Mouse (Mus musculus): ENCODE results near the gene Mcam. TPM values are rescaled to one million over a fixed set of nuclear protein-coding genes. Genes with fewer than 3 reads are reported as not detected.

The Mcam gene
- total and polyA plus RNA-seq, 2 experiments from 2014 or later: 54.2 to 190 TPM

DNA sequence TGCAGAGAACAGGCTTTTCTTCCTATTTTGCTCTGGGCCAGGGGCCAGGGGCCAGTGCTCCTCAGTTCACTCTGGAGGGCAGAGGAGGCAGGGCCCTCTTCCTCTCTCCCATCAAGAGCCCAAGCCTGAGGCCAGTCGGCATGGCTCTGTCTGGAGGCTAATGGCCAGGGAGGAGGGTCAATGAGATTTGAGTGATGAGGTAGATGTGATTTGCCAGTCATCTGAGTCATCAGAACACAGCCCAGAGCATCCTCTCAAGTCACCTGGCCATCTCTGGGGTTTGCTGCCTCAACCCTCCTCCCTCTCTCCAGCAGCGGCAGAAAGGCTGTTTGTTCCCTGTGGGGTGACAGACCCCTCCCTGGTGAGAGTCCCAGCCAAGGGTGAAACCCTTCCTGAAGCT is 982 bp upstream of the Mcam start:
- WGBS: 10% methylated on average over 2 of the region's 2 CpGs
- Histone ChIP-seq H3K4me1 (ENCODE audit: control insufficient read depth, insufficient read depth) (peaks cover 39% of the 10 kb centered on the region), H3K4me3 (ENCODE audit: low read depth, low read length) (peak overlapping the region; percentile 76), H3K27ac (ENCODE audit: low read depth) (peak overlapping the region; percentile 97), H3K4me2 (ENCODE audit: low read depth, low read length) (peak overlapping the region; percentile 91), H3K27me3 (ENCODE audit: control insufficient read depth, insufficient read depth, low read length) (no peaks in the 10 kb centered on the region), H3K9me3 (replicated peaks; ENCODE audit: control insufficient read depth, low read length) (no peaks in the 10 kb centered on the region), H3K36me3 (replicated peaks; ENCODE audit: control insufficient read depth, insufficient read depth, low read length) (peaks cover 17% of the 10 kb centered on the region), H3K9ac (replicated peaks; ENCODE audit: low read depth, low read length) (peak overlapping the region; percentile 87)
- TF ChIP-seq CTCF (IDR thresholded peaks at IDR 0.05; ENCODE audit: low read depth) (no peak), EP300 (IDR thresholded peaks at IDR 0.05; ENCODE audit: low read depth) (no peak)
- no peak for ATAC-seq (ENCODE audit: insufficient read depth, low read depth)
- no peak for DNase-seq (ENCODE audit: low spot score)

DNA sequence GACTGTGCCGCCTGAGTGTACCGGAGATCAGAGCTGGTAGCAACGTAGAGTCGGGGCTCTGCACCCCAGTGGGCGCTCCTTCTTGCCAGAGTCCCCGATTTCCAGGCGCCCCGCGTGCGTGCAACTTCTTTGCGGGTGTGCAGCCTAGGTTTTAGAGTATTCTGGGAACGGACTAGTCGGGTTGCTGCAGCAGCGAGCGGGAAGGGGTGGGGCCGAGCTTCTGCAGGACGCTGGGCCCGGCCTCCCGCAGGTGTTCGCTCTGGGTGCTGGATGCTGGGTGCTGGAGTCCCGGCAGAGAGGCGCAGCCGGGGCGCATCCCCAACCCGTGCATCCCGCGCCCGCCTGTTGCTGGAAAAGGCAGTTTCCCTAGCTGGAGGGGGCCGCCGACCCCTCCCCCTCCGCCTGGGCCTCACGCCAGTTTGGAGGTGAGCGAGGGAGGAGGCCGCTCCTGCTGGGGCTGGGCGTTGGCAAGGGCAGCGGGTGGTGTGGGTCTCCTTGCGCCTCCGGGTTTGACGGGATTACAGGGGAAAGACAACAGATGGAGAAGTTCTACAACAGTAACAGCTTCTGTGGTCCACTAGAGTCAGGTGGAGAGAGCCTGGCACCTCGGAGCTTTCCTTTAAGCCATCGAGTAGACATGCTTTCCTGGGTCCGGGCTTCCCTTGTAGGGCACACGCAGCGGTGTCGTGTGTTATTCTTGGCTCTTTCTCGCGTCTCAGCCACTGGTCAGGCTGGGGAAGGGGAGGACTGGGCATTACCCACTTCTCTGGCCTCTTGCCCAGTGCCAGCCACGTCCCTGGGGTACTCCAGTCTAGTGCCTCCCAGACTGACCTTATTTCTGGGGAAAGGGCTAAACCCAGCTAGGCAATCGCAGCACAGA is 822 bp downstream of the Mcam start:
- peaks cover 31% of the 10 kb centered on the region for H3K4me1 ChIP-seq (ENCODE audit: control insufficient read depth, insufficient read depth)
- H3K27me3 ChIP-seq (ENCODE audit: control insufficient read depth, insufficient read depth, low read length): no peaks in the 10 kb centered on the region
- no peaks in the 10 kb centered on the region for H3K9me3 ChIP-seq (replicated peaks; ENCODE audit: control insufficient read depth, low read length)
- TF ChIP-seq EP300 (IDR thresholded peaks at IDR 0.05; ENCODE audit: low read depth) (peak; percentile 17; the same call in 1 of the 2 replicates), CTCF (IDR thresholded peaks at IDR 0.05; ENCODE audit: low read depth) (no peak)
- DNase-seq (ENCODE audit: low spot score) (peak; percentile 43), ATAC-seq (ENCODE audit: insufficient read depth, low read depth) (peak; percentile 10; the same call in 1 of the 2 replicates)
- peaks cover 35% of the 10 kb centered on the region for H3K36me3 ChIP-seq (replicated peaks; ENCODE audit: control insufficient read depth, insufficient read depth, low read length)
- peak overlapping the region; percentile 87 for H3K9ac ChIP-seq (replicated peaks; ENCODE audit: low read depth, low read length)
- peak overlapping the region; percentile 76 for H3K4me3 ChIP-seq (ENCODE audit: low read depth, low read length)
- H3K4me2 ChIP-seq (ENCODE audit: low read depth, low read length): peak overlapping the region; percentile 91
- H3K27ac ChIP-seq (ENCODE audit: low read depth): peak overlapping the region; percentile 97
- under 1% methylated on average over 46 of the region's 49 CpGs for WGBS

DNA sequence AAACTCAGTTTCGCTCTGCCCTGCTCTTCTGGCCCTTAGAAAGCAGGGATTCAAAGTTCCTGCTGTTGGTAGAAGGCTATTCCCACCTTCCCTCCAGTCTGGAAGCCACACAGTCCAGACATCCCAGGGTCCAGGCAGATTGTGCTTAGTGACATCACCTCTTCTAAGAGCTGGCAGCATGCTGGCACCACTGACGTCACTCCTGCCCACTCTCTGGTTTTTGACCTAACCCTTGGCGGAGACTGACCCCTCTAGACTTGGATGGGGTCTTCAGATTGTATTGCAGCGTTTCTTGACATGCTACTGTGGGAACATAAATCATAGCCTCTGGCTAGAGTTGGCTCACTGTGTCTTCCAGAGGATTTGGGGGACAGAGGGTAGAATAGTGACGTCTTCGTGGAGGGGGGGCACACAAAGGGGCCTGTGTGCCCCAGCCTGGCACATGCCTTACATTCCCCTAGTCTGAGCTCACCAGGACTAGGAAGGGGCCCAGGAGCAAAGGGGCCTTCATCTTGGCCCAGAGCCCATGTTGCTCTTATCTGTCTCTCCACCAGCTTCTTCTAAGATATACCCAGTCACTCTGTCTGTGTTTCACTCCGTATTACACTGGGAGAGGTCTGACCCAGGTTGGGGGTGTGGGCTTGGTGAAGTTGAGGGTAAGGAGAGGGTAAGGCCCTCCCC is 1.6 kb downstream of the Mcam start:
- Histone ChIP-seq H3K27me3 (ENCODE audit: control insufficient read depth, insufficient read depth, low read length) (no peaks in the 10 kb centered on the region), H3K9ac (replicated peaks; ENCODE audit: low read depth, low read length) (peak overlapping the region; percentile 87), H3K4me3 (ENCODE audit: low read depth, low read length) (peak overlapping the region; percentile 76), H3K27ac (ENCODE audit: low read depth) (peak overlapping the region; percentile 97), H3K36me3 (replicated peaks; ENCODE audit: control insufficient read depth, insufficient read depth, low read length) (peaks cover 43% of the 10 kb centered on the region), H3K4me1 (ENCODE audit: control insufficient read depth, insufficient read depth) (peaks cover 23% of the 10 kb centered on the region), H3K4me2 (ENCODE audit: low read depth, low read length) (peak overlapping the region; percentile 91), H3K9me3 (replicated peaks; ENCODE audit: control insufficient read depth, low read length) (no peaks in the 10 kb centered on the region)
- TF ChIP-seq EP300 (IDR thresholded peaks at IDR 0.05; ENCODE audit: low read depth) (peak; percentile 22; the same call in 1 of the 2 replicates), CTCF (IDR thresholded peaks at IDR 0.05; ENCODE audit: low read depth) (no peak)
- 12% methylated on average over 7 of the region's 7 CpGs for WGBS
- ATAC-seq (ENCODE audit: insufficient read depth, low read depth) (peak; percentile 24), DNase-seq (ENCODE audit: low spot score) (peak; percentile 37)

DNA sequence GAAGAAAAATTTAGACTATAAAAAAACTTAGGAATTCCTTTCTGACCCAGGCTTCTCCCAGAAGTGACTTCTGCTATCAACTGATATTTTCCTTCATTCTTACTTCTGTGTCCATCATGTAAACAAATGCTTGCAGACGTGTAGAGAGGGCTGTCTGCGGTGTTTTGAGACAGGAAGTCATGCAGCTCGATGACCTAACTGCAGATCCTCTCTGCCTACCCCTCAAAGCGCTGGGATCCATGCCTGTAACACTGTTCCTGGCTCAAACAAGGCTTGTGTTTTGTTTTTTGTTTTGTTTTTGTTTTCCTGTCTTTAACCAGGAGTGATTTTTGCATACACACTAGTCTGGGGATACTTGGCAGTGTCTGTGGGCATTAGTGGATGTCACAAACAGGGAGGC is 3.6 kb downstream of the Mcam start:
- H3K27ac ChIP-seq (ENCODE audit: low read depth): no peak overlapping the region
- H3K27me3 ChIP-seq (ENCODE audit: control insufficient read depth, insufficient read depth, low read length): no peaks in the 10 kb centered on the region
- no peak for ATAC-seq (ENCODE audit: insufficient read depth, low read depth)
- H3K9me3 ChIP-seq (replicated peaks; ENCODE audit: control insufficient read depth, low read length): no peaks in the 10 kb centered on the region
- WGBS: 54% methylated on average over 4 of the region's 4 CpGs
- no peak overlapping the region for H3K9ac ChIP-seq (replicated peaks; ENCODE audit: low read depth, low read length)
- no peak overlapping the region for H3K4me2 ChIP-seq (ENCODE audit: low read depth, low read length)
- peaks cover 60% of the 10 kb centered on the region for H3K36me3 ChIP-seq (replicated peaks; ENCODE audit: control insufficient read depth, insufficient read depth, low read length)
- no peak for DNase-seq (ENCODE audit: low spot score)
- peaks cover 21% of the 10 kb centered on the region for H3K4me1 ChIP-seq (ENCODE audit: control insufficient read depth, insufficient read depth)
- no peak overlapping the region for H3K4me3 ChIP-seq (ENCODE audit: low read depth, low read length)
- TF ChIP-seq CTCF (IDR thresholded peaks at IDR 0.05; ENCODE audit: low read depth): no peak
- TF ChIP-seq EP300 (IDR thresholded peaks at IDR 0.05; ENCODE audit: low read depth): no peak

DNA sequence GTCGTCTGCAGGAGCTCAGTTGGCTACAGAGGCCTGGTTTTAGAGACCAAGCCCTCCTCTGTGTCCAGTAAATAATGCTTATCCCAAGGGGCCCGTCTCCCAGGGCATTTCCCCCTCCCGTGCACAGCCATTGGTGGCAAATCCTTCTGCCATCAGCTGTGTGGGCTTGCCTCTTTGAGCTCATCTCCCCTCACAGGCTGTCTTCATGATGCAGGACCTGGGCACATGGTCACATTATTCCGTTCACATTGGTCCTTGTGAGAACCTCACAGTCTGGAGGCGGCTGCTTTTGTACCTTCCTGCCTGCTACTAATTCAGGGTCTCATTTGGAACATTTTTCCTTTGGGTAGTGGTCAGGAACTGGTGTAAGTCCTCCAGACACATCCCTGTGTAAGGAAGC is 7.7 kb downstream of the Mcam start:
- Histone ChIP-seq H3K27me3 (ENCODE audit: control insufficient read depth, insufficient read depth, low read length) (no peaks in the 10 kb centered on the region), H3K36me3 (replicated peaks; ENCODE audit: control insufficient read depth, insufficient read depth, low read length) (peaks cover 76% of the 10 kb centered on the region)

More for the DNA sequence above, 7.7 kb downstream of the Mcam start:
- H3K9me3 ChIP-seq (replicated peaks; ENCODE audit: control insufficient read depth, low read length): no peaks in the 10 kb centered on the region
- 0 out of 2 replicates have a peak, but pooled peaks cover under 1% of the 10 kb centered on the region for H3K4me1 ChIP-seq (ENCODE audit: control insufficient read depth, insufficient read depth)
- TF ChIP-seq EP300 (IDR thresholded peaks at IDR 0.05; ENCODE audit: low read depth) (no peak), CTCF (IDR thresholded peaks at IDR 0.05; ENCODE audit: low read depth) (no peak)
- DNase-seq (ENCODE audit: low spot score) (no peak), ATAC-seq (ENCODE audit: insufficient read depth, low read depth) (no peak)
- H3K27ac ChIP-seq (ENCODE audit: low read depth): no peak overlapping the region
- no peak overlapping the region for H3K4me2 ChIP-seq (ENCODE audit: low read depth, low read length)
- H3K4me3 ChIP-seq (ENCODE audit: low read depth, low read length): no peak overlapping the region
- WGBS: 55% methylated on average over 5 of the region's 5 CpGs
- H3K9ac ChIP-seq (replicated peaks; ENCODE audit: low read depth, low read length): no peak overlapping the region
